Mouse (Mus musculus) spleen, adult 12 weeks (tissue): Measurements from ENCODE around the gene Casp7.

Experiments
- DNase-seq: peaks from one replicate; pipeline ENCODE4 v3.0.0; 2022; ENCODE audit warnings: low spot score

The Casp7 gene

GRCm38 (mm10) chr19:56470286-56471020 is 73.5 kb downstream of the Casp7 start:
- DNase-seq = no peak

GRCm38 (mm10) chr19:56471934-56472333 is 75.0 kb downstream of the Casp7 start:
- no peak for DNase-seq

- no peak for DNase-seq
Observed at GRCm38 (mm10) chr19:56474869-56475550, 78.1 kb downstream of the Casp7 start.

GRCm38 (mm10) chr19:56476546-56476945 is 79.6 kb downstream of the Casp7 start:
- no peak for DNase-seq

GRCm38 (mm10) chr19:56477253-56477652 is 80.3 kb downstream of the Casp7 start:
- no peak for DNase-seq

GRCm38 (mm10) chr19:56477832-56478231 is 80.9 kb downstream of the Casp7 start:
- no peak for DNase-seq

- no peak for DNase-seq
Observed at GRCm38 (mm10) chr19:56484630-56485375, 87.9 kb downstream of the Casp7 start.

GRCm38 (mm10) chr19:56485376-56486271 is 88.7 kb downstream of the Casp7 start:
- no peak for DNase-seq

- DNase-seq = no peak
Observed at GRCm38 (mm10) chr19:56486926-56487325, 90.0 kb downstream of the Casp7 start.

GRCm38 (mm10) chr19:56487339-56487738 is 90.4 kb downstream of the Casp7 start:
- no peak for DNase-seq

GRCm38 (mm10) chr19:56489601-56490000 is 92.7 kb downstream of the Casp7 start:
- no peak for DNase-seq
